In the genomic region with DNA sequence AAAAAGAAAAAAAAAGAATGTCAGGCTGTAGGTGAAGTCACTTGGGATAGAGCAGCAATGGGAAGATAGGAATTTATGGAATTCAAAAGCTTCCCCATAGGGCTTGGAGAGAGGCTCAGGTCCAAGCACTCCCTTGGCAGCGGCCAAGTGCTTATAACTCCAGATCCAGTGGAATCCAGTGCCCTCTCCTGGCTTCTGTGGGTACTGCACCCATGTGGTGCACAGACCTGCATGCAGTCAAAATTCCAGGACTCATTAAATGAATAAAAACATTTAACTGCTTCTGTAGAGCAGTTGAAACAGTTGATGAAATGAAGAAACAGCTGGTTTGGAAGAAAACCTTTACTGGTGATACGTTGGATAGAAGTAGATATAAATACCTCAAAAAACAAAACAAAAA, we compare ENCODE assay signal across 12 mouse cellular contexts.
DNase-seq lines count a peak whose midpoint lies in the region; ATAC-seq and TF ChIP-seq lines count a peak whose summit lies in the region.
"Had no signal": no experiment of that assay in that cellular context is flagged by ENCODE, and none has a peak within 500 bp of the region (broad histone marks: within the 10 kb centered on the region; RNA-seq: fewer than 3 reads in every experiment).

No protein-coding gene starts in this region.

- H3K27ac ChIP-seq in limb, embryonic 11.5 days (replicated peaks; ENCODE audit: low read depth, low read length), result no peak overlapping the region
- no peak overlapping the region for H3K27ac ChIP-seq in limb, embryonic 10.5 days
- no peak overlapping the region for H3K27ac ChIP-seq in liver, postnatal 0 days (ENCODE audit: low read depth)
- H3K27ac ChIP-seq: forebrain, embryonic 13.5 days had no signal

- H3K9me3 ChIP-seq in limb, embryonic 11.5 days (ENCODE audit: control insufficient read depth, low read length), result no peaks in the 10 kb centered on the region
- no peaks in the 10 kb centered on the region for H3K9me3 ChIP-seq in limb, embryonic 10.5 days (replicated peaks)
- peaks cover 16% of the 10 kb centered on the region for H3K9me3 ChIP-seq in E14TG2a.4 (ENCODE audit: low read length)
- H3K9me3 ChIP-seq in liver, postnatal 0 days (ENCODE audit: low read length), result peaks cover 2% of the 10 kb centered on the region; the same call in 1 of the 2 replicates

- WGBS in limb, embryonic 11.5 days, result 78% methylated on average over 2 of the region's 2 CpGs
- 90% methylated on average over 2 of the region's 2 CpGs for WGBS in limb, embryonic 10.5 days
- 86% methylated on average over 2 of the region's 2 CpGs for WGBS in liver, postnatal 0 days (ENCODE audit: insufficient replicate concordance)

- no peak overlapping the region for H3K4me3 ChIP-seq in limb, embryonic 11.5 days (ENCODE audit: low read depth, low read length)
- no peak overlapping the region for H3K4me3 ChIP-seq in limb, embryonic 10.5 days
- no peak overlapping the region for H3K4me3 ChIP-seq in E14TG2a.4 (replicated peaks; ENCODE audit: low read length)
- H3K4me3 ChIP-seq in liver, postnatal 0 days (ENCODE audit: low read depth, low read length), result no peak overlapping the region
- H3K4me3 ChIP-seq: forebrain, embryonic 13.5 days had no signal

- TF ChIP-seq EP300 in liver, postnatal 0 days (IDR thresholded peaks at IDR 0.05; ENCODE audit: low read depth), result no peak

- no peak overlapping the region for H3K4me2 ChIP-seq in limb, embryonic 11.5 days (ENCODE audit: low read depth, severe bottlenecking)
- no peak overlapping the region for H3K4me2 ChIP-seq in liver, postnatal 0 days (ENCODE audit: low read depth, low read length)
- H3K4me2 ChIP-seq: forebrain, embryonic 13.5 days had no signal

- no peaks in the 10 kb centered on the region for H3K27me3 ChIP-seq in limb, embryonic 11.5 days (ENCODE audit: control insufficient read depth, insufficient read depth, low read length)
- no peaks in the 10 kb centered on the region for H3K27me3 ChIP-seq in limb, embryonic 10.5 days (ENCODE audit: low read depth, poor library complexity, severe bottlenecking)
- no peaks in the 10 kb centered on the region for H3K27me3 ChIP-seq in E14TG2a.4 (ENCODE audit: insufficient read depth, low read length)
- H3K27me3 ChIP-seq in liver, postnatal 0 days (ENCODE audit: insufficient read depth, low read length), result no peaks in the 10 kb centered on the region
- H3K27me3 ChIP-seq: forebrain, embryonic 13.5 days had no signal

- TF ChIP-seq CTCF in E14TG2a.4 (conservative IDR thresholded peaks at IDR 0.05; ENCODE audit: low read length), result peak; percentile 93
- TF ChIP-seq CTCF in liver, postnatal 0 days (IDR thresholded peaks at IDR 0.05; ENCODE audit: low read depth), result peak; percentile 51

- H3K9ac ChIP-seq in limb, embryonic 11.5 days (ENCODE audit: low read length), result no peak overlapping the region
- H3K9ac ChIP-seq in liver, postnatal 0 days (replicated peaks), result no peak overlapping the region
- H3K9ac ChIP-seq: forebrain, embryonic 13.5 days had no signal

- ATAC-seq in cerebellum, adult (ENCODE audit: insufficient number of reproducible peaks, low FRiP score, low TSS enrichment), result no peak
- ATAC-seq in limb, embryonic 11.5 days (ENCODE audit: insufficient number of reproducible peaks, low FRiP score, low TSS enrichment, low read depth), result no peak
- no peak for ATAC-seq in liver, postnatal 0 days
- ATAC-seq in megakaryocyte, adult 5-6 weeks (ENCODE audit: poor library complexity, severe bottlenecking), result no peak
- ATAC-seq: forebrain, embryonic 13.5 days had no signal

- no peaks in the 10 kb centered on the region for H3K4me1 ChIP-seq in limb, embryonic 11.5 days (ENCODE audit: control insufficient read depth, insufficient read depth, low read length)
- 0 out of 2 replicates have a peak, but pooled peaks cover 4% of the 10 kb centered on the region for H3K4me1 ChIP-seq in limb, embryonic 10.5 days
- H3K4me1 ChIP-seq in E14TG2a.4 (replicated peaks; ENCODE audit: low read depth, low read length), result peaks cover 11% of the 10 kb centered on the region
- no peaks in the 10 kb centered on the region for H3K4me1 ChIP-seq in liver, postnatal 0 days (ENCODE audit: insufficient read depth)

- no peaks in the 10 kb centered on the region for H3K36me3 ChIP-seq in limb, embryonic 11.5 days (ENCODE audit: control insufficient read depth, insufficient read depth, low read length)
- H3K36me3 ChIP-seq in limb, embryonic 10.5 days, result no peaks in the 10 kb centered on the region
- no peaks in the 10 kb centered on the region for H3K36me3 ChIP-seq in E14TG2a.4 (ENCODE audit: insufficient read depth, low read length)
- no peaks in the 10 kb centered on the region for H3K36me3 ChIP-seq in liver, postnatal 0 days (replicated peaks; ENCODE audit: insufficient read depth, low read length)

- DNase-seq in cerebellum, postnatal 10 days, result peak; percentile 47 to 66
- DNase-seq in limb, embryonic 11.5 days (ENCODE audit: low spot score), result peak; percentile 44
- DNase-seq in limb, embryonic 10.5 days (ENCODE audit: low spot score), result no peak
- peak; percentile 37 for DNase-seq in liver, postnatal 0 days
- DNase-seq in ovary, postnatal 14 days (ENCODE audit: low spot score), result no peak
- DNase-seq: cerebellum, postnatal 36 days; kidney, postnatal 25 days; spleen, adult 18-20 months had no signal

Comparison
In these comparisons a context has a peak if more than half of its experiments do, and no peak if none do; other contexts are left out.
1. DNase-seq: peak in cerebellum, postnatal 10 days (2 of 2), limb, embryonic 11.5 days (single experiment) and liver, postnatal 0 days (single experiment); none in limb, embryonic 10.5 days (single experiment) and ovary, postnatal 14 days (single experiment).